Mouse (Mus musculus) A20 (cell line): ENCODE data around the gene Svs5.
"Not testable (repeated sequence)": the region's sequence is repeated elsewhere in the genome, so short reads cannot be mapped to it uniquely, and the experiment has no call there.

Experiments used
- DNase-seq: peaks from one replicate; pipeline ENCODE4 v3.0.0-alpha.2; 2011; ENCODE audit warnings: low read depth, low spot score

The Svs5 gene

DNA sequence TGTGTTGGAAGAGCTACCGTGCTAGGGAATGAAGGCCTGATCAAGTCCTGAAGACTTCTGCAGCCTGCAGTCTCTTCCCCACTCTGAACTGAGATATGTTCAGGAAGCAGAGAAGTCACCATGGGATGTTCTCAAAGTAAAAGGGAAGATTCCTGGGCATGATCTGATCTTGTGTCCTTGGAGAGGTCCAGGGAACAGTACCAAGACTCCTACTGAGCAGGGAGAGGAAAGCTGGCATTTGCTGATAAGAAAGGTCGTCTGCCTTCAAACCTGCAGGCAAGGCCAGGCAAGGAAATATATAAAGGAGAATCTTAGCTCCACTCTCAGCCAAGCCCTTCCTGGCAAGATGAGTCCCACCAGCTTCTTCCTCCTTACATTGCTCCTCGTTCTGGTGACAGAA, at the start of gene Svs5:
Gene Svs5, plus strand, starts transcription at position 301 of the 400 bp plus-strand sequence.
- not testable (repeated sequence) for DNase-seq

- DNase-seq, result not testable (repeated sequence)
These were observed 43.6 kb upstream of the Svs5 start, which contains the start of gene Svs3a for GRCm38 (mm10) chr2:164288968-164289367. Gene Svs3a, plus strand, starts transcription at chr2:164289268.

DNA sequence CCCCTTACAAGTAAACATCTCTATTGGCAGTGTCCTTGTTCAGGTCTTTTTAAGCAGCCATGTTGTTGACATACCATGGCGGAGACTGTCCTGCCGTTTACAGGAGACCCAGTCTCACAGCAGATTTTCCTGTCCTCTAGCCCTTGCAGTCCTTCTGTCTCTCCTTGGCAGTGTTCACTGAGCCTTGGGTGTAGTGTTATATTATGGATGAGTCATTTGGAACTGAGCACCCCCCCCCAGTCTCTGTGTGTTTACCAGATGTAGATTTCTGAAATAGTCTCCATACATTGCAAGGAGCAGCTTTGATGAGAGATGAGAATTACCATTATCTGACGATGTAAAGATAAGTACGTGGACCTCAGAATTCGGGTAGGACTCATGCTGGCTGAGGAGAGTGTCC, 19.9 kb upstream of the Svs5 start:
- no peak for DNase-seq

DNA sequence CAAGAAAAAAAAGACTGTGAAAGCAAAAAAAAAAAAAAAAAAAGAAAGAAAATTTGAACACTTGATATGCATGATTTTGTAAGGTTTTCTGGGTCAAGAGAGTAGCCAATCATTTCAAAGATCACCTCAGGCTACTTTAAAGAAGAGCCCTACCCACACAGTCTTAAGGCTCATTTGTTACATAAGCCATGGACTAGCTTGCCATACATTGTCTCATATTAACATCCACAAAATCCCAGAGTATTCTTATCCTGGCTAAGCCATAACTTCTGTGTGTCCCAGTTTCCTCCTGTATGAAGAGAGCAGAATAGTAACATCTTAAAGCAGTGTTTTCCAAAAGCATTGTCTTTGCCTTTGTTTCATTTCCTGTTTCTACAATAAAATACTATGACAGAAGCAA, 17.1 kb upstream of the Svs5 start:
- not testable (repeated sequence) for DNase-seq

- not testable (repeated sequence) for DNase-seq
These were observed 16.1 kb upstream of the Svs5 start, which contains the start of gene Svs6 for GRCm38 (mm10) chr2:164316451-164316850. Gene Svs6, plus strand, starts transcription at chr2:164316751.

DNA sequence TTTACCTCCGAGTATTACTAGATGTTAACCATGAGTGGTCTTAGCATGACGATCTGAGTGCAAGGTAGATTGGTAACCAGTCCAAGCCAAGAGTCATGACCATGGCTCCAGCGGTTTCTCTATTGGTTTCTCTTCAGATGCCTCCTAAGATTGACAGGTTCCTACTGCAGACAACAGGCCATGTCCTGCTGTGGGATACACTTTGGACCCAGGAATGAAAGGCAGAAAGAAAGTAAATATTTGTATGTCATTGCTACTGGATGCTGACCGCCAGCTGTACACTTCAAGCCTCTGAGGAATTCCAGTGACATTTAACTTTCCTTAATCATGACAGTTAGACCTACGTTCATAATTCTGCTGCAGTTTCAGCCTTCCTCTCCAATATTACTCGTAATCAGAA, 11.6 kb upstream of the Svs5 start:
- DNase-seq, result no peak

DNA sequence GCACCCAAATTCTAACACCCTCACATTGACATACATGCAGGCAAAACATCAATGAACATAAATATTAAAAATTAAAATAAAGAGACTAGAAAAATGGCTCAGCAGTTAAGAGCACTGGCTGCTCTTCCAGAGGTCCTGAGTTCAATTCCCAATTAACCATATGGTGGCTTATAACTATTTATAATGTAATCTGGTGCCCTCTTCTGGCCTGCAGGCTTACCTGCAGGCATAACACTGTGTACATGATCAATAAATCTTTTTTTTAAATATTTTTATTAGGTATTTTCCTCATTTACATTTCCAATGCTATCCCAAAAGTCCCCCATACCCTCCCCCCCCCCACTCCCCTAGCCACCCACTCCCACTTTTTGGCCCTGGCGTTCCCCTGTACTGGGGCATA, 11.2 kb downstream of the Svs5 start:
- peak; percentile 26 for DNase-seq

- peak; percentile 49 for DNase-seq
These were observed 15.2 kb downstream of the Svs5 start for GRCm38 (mm10) chr2:164347697-164348096.

GRCm38 (mm10) chr2:164348980-164349379, 16.4 kb downstream of the Svs5 start:
- DNase-seq, result peak; percentile 68

- no peak for DNase-seq
These were observed 20.2 kb downstream of the Svs5 start for GRCm38 (mm10) chr2:164352697-164353096.

- no peak for DNase-seq
These were observed 20.8 kb downstream of the Svs5 start for GRCm38 (mm10) chr2:164353356-164353755.

DNA sequence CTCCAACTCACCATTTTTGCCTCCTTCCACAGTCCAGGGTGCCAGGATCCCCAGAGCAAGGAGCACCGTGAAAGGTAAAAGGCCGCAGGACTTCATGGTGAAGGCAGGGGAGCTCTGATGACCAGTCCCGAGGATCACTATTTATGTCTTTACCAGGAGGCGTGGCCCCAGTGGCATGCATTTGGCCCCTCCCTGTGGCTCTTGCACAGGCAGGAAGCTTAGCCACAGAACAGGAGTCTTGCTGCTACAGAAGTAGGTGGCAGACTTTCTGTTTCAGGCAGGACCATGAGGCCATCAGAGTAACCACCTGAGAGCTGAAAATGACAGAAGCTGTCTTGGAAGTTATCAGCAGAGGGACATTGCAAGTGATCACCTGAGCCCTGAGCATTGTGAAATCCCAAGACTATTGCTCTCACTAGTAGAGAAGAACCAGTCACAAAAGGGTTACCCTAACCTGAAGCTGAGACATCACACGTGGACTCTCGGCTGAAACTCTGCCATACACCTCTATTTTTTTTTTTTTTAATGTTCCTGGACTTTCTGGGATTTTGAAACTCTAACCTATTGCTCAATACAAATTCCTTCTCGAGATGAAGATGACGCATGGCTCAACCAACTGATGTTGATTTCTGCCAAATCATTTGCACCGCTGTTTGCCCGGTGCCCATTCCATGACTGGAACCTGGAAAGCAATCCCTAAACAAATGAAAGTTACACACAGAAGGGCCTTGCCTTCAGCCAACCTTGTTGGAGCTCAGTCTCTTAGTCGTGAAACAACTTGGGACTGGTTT, 23.8 kb downstream of the Svs5 start:
- peak; percentile 29 for DNase-seq

DNA sequence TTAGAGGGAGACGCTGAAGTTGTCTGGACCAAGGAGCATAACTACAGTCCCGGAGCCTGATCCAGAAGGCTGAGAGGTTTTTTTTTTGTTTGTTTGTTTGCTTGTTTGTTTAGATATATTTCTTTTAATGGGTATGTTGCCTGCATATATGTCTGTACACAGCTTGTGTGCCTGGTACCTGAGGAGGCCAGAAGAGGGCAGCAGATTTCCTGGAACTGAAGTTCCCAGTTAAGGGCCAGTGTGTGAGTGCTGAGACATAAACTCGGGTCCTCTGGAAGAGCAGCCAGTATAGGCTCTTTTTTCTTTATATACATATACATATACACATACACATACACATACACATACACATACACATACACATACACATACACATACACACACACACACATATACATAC, 25.8 kb downstream of the Svs5 start:
- DNase-seq, result peak; percentile 58

- no peak for DNase-seq
These were observed 26.5 kb downstream of the Svs5 start for GRCm38 (mm10) chr2:164359031-164359430.

- no peak for DNase-seq
These were observed 27.1 kb downstream of the Svs5 start for GRCm38 (mm10) chr2:164359668-164360067.

DNA sequence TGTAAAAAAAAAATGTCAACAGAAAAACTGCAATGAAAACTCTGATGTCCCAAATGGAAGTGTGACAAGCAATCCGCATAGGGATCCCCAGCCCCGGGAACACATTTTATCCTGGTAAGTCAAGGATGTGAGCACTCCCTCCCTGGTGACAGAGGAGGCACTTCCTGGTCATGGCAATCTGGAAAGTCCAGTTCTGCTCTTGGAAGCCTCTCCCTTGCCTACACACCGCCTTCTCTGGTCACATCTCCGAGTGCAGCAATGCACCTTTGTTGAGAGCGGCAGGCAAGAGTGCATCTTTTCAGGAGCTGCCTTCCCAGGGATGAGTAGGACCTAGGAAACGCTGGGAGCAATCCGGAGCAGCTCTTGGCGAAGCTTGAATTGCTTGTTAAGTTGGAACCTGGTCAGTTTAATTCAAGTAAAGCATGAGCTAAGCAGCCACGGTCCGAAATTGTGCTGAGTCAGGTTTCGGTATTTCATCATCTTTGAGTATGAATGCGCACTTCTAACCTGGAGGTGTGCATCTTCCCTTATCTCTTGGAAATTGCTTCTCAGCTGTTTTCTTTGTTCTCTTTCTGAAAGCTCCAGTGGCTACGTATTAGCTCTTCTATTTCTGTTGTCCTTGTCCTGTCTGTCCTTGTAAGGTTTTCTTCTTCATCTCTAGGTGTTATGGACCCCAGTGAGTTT, 28.6 kb downstream of the Svs5 start:
- DNase-seq, result no peak

GRCm38 (mm10) chr2:164366947-164367346, 34.4 kb downstream of the Svs5 start:
- no peak for DNase-seq

- peak; percentile 76 for DNase-seq
These were observed 36.1 kb downstream of the Svs5 start for GRCm38 (mm10) chr2:164368620-164369105.

DNA sequence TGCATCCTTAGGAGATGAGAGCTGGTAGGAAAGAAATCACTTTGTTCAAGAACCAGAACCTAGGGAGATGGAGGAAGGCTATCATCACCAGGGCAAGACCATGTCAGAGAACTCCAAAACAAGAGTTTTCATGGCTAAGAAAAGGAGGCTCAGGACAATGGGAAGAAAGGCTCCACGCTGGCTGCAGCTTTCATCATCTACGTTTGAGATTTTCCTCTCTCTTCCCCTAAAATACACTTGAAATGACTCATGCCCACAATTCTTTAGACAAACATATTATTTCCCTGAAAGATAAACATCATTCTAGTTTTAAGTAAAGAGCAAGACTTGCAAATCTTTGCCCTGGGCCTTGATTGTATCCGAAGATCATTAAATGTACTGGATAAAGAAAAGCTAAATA, 38.8 kb downstream of the Svs5 start:
- DNase-seq, result no peak

DNA sequence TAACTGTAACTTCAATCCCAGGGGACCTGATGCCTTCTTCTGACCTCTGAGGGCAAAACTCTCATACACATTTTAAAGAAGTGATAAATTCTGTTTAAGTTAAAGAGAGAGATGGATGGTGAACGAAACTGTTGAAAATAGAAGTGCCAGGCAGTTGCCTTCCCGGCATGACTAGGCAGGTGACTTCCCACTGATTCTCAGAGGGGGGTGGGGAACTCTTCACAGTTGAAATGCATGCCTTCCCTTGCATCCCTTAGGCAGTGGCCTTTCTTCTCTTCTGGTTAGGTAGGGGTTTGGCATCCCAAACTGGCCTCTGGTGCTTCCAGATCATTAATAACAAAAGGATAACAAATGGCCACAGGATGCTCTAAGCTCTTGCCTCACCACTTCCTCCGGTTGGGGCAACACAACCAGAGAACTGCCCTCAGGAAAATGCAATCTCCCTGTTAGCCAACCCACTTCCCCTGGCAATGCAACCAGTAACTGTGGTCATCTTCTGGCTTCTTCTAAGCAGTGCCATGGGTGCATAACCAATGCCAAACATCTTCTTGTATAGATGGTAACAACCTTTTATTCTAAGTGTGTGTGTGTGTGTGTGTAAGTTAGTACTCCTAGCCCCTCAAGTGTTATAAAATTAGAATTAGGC, 40.0 kb downstream of the Svs5 start:
- no peak for DNase-seq

DNA sequence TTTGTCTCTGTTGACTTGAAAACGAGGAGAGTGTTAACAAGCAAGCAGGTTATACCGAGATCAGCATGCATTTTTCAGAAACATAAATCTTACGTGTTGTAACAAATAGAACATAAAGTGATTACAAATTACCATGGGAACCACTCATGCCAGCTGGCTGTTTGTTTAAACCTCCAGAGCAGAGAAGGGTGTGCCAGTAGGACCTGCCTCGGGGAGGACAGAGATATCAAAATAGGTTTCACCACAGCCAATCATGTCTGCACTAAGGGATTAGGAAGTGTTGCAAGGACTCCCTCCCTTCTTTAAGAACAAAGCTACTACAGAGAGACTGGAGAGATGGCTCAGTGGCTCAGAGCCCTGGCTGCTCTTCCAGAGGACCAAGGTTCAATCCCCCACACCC, 40.6 kb downstream of the Svs5 start:
- DNase-seq, result no peak
